Mouse (Mus musculus) layer of hippocampus, adult 11-12 months (tissue): ENCODE measurements around the gene Ywhae.
A peak's percentile ranks its signal among the peaks of the same experiment; 100 is the strongest.
"Not testable (repeated sequence)": the region's sequence is repeated elsewhere in the genome, so short reads cannot be mapped to it uniquely, and the experiment has no call there.

Experiments used
- DNase-seq: peaks from one replicate; pipeline ENCODE4 v3.0.0; 2022; ENCODE audit warnings: low spot score

Gene Ywhae

DNA sequence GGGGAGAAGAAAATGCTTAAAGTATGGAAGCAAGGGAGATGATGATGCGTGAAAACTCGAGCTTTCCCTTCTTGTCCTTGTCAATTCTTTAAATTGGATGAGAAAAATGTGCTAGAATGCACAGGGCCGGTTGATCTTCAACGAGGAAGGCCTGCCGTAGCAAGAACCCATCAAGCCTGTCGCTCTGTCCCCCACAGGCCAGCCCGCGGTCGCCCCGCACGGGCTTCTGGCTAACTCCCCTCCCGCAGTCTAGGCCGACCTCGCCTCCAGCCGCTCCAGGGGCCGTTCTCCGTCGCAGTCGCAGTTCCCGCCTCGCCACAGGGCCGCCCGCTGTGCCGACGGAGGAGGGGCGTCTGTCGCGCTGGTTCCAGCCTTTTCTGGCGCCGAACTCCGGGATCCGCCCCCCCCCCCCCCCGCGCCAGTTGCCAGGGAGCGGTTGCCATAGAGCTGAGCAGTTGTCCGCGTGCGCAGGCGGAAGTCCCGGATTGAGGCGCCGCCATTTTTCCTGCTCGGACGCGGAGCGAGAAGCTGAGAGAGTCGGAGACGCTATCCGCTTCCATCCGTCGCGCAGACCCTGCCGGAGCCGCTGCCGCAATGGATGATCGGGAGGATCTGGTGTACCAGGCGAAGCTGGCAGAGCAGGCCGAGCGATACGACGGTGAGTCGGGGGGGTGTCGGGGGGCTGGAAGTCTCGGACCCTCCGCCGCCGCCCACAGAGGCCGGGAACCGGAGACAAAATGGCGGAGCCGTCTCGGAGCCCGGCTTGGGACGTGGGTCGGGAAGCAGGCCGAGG, at the start of gene Ywhae:
Gene Ywhae (plus strand): TSS at position 436 of the 793 bp plus-strand sequence.
- peak; percentile 91 for DNase-seq

DNA sequence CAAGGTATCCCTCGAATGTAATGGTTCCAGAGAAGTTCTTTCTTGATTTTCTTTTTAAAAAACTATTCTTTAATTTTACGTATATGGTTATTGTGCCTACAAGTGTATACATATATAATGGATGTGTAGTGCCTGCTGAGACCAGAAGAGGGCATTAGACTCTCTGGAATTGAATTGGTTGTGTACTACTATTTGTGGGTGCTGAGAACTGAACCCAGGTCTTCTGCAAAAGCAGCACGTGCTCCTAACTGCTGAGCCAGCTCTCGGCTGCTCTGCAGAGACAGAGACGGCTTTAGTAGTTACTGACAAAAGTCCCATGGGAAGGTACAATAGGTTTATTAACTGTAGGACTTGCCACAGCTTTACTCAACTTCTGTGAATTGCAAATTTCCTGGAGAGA, 48.2 kb upstream of the Ywhae start:
- DNase-seq = no peak

- no peak for DNase-seq
Measured at GRCm38 (mm10) chr11:75684956-75685355, 47.7 kb upstream of the Ywhae start.

GRCm38 (mm10) chr11:75687343-75687993, 45.2 kb upstream of the Ywhae start:
- no peak for DNase-seq

- no peak for DNase-seq
Measured at GRCm38 (mm10) chr11:75688132-75688531, 44.5 kb upstream of the Ywhae start.

DNA sequence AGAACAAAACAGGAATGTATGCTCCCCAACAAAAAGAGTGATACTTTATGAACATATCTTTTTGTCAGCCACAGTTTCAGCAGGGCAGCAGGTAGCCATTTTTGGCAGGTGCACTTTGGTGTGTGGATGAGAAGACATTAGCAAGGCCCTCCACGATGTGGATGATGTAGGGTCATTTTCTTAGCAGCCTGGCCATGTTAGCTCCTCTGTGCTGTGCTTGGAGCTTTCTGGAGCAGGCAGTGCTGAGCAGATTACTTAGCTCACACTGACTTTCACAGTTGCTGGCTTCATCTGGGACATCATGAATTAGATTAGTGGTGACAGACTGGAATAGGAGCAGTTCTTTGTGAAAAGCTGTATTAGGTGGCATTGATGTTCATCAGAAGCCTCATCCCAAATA, 42.7 kb upstream of the Ywhae start:
- DNase-seq = no peak

GRCm38 (mm10) chr11:75691047-75691446, 41.6 kb upstream of the Ywhae start:
- DNase-seq = no peak

DNA sequence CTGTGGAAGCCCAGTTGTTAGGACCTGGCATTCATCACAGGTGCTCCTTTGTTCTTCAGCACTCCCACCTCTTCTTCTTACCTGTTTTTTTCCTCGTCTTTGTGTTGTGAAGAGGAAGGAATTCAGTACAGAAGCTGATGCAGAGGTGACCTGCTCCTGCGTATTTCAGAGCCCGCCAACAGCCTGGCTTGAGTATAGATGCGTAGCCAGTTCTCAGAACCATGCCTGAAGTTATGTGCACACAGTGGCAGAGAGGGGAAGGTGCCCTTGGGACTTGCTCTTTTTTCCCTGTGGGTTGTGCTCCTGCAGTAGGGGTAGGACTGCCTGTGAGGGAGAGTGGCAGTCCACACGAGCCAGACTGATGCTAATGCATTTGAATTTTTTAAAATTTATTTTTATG, 39.1 kb upstream of the Ywhae start:
- DNase-seq = no peak

DNA sequence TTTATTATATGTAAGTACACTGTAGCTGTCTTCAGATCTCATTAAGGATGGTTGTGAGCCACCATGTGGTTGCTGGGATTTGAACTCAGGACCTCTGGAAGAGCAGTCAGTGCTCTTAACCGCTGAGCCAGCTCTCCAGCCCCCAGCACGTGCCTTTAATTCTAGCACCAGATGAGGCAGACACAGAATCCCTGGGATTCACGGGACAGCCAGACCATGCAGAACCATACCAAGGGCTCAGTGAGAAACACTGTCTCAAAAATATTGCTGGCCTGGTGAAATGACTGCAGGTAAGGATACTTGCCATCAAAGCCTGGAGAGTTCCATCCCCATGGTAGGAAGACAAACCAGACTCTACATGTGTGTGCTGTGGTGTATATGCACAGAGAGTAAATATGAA, 35.2 kb upstream of the Ywhae start:
- not testable (repeated sequence) for DNase-seq

DNA sequence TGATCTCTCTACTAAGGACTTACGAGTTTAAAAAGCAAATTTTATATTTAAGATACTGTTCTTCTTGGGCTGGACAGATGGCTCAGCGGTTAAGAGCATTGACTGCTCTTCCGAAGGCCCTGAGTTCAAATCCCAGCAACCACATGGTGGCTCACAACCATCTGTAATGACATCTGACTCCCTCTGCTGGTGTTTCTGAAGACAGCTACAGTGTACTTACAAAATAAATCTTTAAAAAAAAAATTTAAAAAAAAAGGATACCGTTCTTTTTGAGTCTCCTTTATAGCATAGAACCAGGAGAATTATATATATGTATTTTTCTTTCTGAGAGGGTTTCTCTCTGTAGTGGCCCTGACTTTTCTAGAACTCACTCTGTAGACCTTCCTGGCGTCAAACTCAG, 32.1 kb upstream of the Ywhae start:
- DNase-seq = no peak

DNA sequence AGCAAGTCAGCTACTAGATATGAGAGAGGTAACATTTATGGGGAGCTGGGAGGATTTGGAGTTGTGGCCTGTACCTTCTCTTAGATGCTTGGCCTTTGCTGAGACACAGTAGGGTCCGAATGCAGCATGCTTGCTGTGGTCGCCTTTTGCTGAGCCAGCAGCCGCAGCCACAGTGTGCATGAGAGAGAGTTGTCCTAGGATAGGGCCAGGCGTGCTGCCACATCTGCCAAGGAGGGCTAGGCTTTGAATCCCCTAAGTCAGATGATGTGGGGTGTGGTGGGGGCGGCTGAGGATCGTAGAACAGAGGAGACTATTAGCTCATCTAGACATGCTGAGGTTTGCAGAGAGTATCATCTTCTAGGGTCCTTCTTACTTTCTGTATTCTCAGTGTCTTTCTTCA, 29.9 kb upstream of the Ywhae start:
- no peak for DNase-seq

DNA sequence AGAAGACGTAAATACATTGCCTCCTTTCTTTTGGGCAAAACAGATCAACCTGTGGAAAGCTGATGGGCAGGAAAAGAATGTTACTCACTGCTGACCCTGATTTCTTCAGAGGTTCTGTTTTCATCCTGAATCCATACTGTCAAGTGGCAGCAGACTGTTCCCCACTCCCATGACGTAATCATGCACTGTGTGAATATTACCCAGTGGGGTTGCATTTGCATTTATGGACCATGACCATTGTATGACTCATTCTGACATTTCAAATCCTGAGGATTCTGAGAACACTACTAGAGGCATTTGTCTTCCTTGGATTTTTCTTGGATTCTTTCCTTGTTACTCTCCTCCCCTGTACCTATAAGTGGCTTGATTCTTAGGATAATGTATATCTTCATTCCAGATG, 28.9 kb upstream of the Ywhae start:
- DNase-seq = no peak

DNA sequence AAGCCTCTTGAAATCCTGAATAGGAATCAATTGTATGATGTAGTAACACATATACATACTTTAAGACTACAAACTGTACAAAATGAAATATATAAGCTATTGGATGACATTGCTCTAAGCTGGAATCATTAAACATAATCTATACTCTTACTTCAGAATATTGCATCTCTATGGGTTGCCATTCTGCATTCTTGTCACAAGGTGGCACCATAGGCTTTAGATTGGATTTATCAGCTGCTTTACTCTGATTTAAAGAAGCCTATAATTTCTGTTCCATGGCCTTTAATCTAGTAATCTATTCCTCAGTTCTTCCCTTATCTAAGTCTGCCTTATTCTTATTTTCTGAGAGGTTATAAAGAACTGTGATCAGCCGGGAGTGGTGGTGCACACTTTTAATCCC, 18.7 kb upstream of the Ywhae start:
- no peak for DNase-seq

- no peak for DNase-seq
Measured at GRCm38 (mm10) chr11:75715556-75715955, 17.1 kb upstream of the Ywhae start.

DNA sequence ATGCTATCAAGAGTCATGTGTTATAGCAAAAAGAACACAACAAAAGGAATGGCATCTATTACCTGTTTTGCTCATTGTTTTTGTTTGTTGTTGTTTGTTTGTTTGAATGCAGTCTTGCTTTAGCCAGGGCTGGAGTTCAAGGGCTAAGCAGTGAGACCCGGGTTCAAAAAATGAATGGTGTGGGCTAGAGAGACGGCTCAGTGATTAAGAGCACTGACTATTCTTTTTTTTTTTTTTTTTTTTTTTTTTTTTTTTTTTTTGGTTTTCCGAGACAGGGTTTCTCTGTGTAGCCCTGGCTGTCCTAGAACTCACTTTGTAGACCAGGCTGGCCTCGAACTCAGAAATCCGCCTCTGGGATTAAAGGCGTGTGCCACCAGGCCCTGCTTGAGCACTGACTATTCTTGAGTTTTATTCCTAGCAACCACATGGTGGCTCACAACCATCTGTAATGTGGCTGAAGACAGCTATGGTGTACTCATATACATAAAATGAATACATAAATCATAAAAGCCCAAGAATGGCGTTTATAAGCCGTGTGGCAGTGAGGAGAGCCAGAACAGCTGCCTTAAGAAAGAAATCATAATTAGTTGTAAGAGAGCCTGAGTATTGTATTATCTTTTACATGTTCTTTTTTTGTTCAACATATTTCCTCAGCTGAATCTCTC, 15.9 kb upstream of the Ywhae start:
- DNase-seq = no peak

GRCm38 (mm10) chr11:75722339-75722738, 10.3 kb upstream of the Ywhae start:
- no peak for DNase-seq

DNA sequence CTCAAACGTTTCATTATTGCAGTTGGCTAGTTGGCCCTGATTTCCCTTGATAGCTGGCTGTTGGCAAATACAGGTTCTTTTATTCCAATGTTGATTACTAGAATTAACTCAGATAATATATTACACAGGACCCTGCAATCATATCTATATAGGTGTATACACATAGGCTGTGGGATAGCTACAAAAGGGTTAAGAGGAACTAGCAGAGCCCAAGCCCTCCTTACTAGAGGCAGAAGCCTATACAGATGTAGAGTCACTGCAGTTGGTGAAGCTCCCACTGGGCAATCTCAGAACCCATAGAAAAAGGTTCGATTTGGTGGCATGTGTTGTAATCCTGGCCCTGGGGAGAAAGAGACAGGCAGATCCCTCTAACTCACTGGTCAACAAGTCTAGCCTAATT, 5.5 kb upstream of the Ywhae start:
- DNase-seq = no peak

GRCm38 (mm10) chr11:75727659-75728058, 5.0 kb upstream of the Ywhae start:
- not testable (repeated sequence) for DNase-seq

- DNase-seq = peak; percentile 71
Measured at GRCm38 (mm10) chr11:75733227-75733940, 715 bp downstream of the Ywhae start.

- no peak for DNase-seq
Measured at GRCm38 (mm10) chr11:75735462-75736252, 3.0 kb downstream of the Ywhae start.

GRCm38 (mm10) chr11:75736978-75737377, 4.3 kb downstream of the Ywhae start:
- no peak for DNase-seq
